Mouse (Mus musculus) liver, embryonic 16.5 days (tissue): ENCODE measurements at regions not wholly inside any gene's neighbourhood (a gene's known extent, or its start where the extent isn't known, plus 50 kb on each side); places are given as distances from the start of the nearest gene placed in this dataset.

Experiments
- ATAC-seq: fragments of 200-750 bp; cut with Nextera tagmentation; 2 replicates; pipeline ENCODE4 v1.8.0; 2017; ENCODE audit warnings: low read depth, mild to moderate bottlenecking, moderate number of reproducible peaks, moderate library complexity
- H3K27ac ChIP-seq: fragments of 300-500 bp; sonication (generic); 2 replicates; pipeline ENCODE4 v1.5.1; 2014; ENCODE audit warnings: mild to moderate bottlenecking, low read length
- H3K27me3 ChIP-seq: fragments of 300-500 bp; sonication (generic); 2 replicates; pipeline ENCODE4 v1.6.1; 2014; ENCODE audit warnings: low read depth, low read length, mixed read lengths; ENCODE audit not compliant: control insufficient read depth, insufficient read depth
- H3K36me3 ChIP-seq: fragments of 300-500 bp; sonication (generic); 2 replicates; pipeline ENCODE4 v1.6.1; 2014; ENCODE audit warnings: mild to moderate bottlenecking; ENCODE audit not compliant: control insufficient read depth, insufficient read depth
- H3K4me1 ChIP-seq: fragments of 300-500 bp; sonication (generic); 2 replicates; pipeline ENCODE4 v1.6.1; 2014; ENCODE audit warnings: low read depth, low read length, mixed read lengths; ENCODE audit not compliant: control insufficient read depth
- H3K4me2 ChIP-seq: fragments of 300-500 bp; sonication (generic); 2 replicates; pipeline ENCODE4 v1.6.1; 2014; ENCODE audit warnings: low read depth, low read length, mixed read lengths
- H3K4me3 ChIP-seq: fragments of 300-500 bp; sonication (generic); 2 replicates; pipeline ENCODE4 v1.5.1; 2014; ENCODE audit warnings: low read depth, mild to moderate bottlenecking, low read length
- H3K9ac ChIP-seq: fragments of 300-500 bp; sonication (generic); 2 replicates; pipeline ENCODE4 v1.6.1; 2014; ENCODE audit warnings: low read depth, low read length
- H3K9me3 ChIP-seq: fragments of 300-500 bp; sonication (generic); replicated peaks from 2 replicates; pipeline ENCODE4 v1.6.1; 2016; ENCODE audit warnings: low read length; ENCODE audit not compliant: control insufficient read depth
- WGBS: fragments of 180-500 bp; shearing (Covaris S2); extraction: QIAGEN DNeasy Blood & Tissue Kit; methylation state at CpG from one replicate; pipeline ENCODE4 v1.1.7; 2014; ENCODE audit not compliant: insufficient replicate concordance; 5-methylcytosine and 5-hydroxymethylcytosine counted together

DNA sequence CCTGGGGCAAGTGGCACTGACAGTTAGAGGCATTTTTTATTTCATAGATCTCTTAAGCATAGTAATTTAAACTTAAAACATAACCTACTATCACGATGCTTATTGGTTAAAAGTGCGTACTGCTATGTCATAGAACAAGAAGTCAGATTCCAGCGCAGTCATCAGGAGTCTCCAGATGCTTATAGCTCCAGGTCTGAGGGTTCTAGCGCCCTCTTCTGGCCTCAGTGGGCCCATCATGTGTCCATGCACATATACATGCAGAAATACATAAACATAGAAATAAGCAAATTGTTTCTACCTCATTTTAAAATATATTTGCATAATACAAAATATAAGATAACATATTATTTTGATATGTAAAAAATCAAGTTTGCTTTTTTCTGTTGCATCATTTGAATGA, 1002.8 kb upstream of the Adgrl2 start:
- H3K9me3 ChIP-seq = no peaks in the 10 kb centered on the region
- no peak overlapping the region for H3K4me3 ChIP-seq
- ATAC-seq = no peak
- H3K9ac ChIP-seq = no peak overlapping the region
- H3K4me2 ChIP-seq = no peak overlapping the region
- no peaks in the 10 kb centered on the region for H3K27me3 ChIP-seq
- H3K36me3 ChIP-seq = no peaks in the 10 kb centered on the region
- whole genome bisulfite sequencing = 47% methylated on average over 4 of the region's 4 CpGs
- no peak overlapping the region for H3K27ac ChIP-seq
- H3K4me1 ChIP-seq = no peaks in the 10 kb centered on the region

GRCm38 (mm10) chr3:149987801-149988200, 997.4 kb upstream of the Adgrl2 start:
- Histone ChIP-seq H3K4me1 (no peaks in the 10 kb centered on the region), H3K9me3 (no peaks in the 10 kb centered on the region), H3K4me3 (no peak overlapping the region), H3K27me3 (no peaks in the 10 kb centered on the region), H3K36me3 (no peaks in the 10 kb centered on the region), H3K27ac (no peak overlapping the region), H3K4me2 (no peak overlapping the region), H3K9ac (no peak overlapping the region)
- ATAC-seq = no peak
- 44% methylated on average over 1 of the region's 1 CpGs for WGBS

DNA sequence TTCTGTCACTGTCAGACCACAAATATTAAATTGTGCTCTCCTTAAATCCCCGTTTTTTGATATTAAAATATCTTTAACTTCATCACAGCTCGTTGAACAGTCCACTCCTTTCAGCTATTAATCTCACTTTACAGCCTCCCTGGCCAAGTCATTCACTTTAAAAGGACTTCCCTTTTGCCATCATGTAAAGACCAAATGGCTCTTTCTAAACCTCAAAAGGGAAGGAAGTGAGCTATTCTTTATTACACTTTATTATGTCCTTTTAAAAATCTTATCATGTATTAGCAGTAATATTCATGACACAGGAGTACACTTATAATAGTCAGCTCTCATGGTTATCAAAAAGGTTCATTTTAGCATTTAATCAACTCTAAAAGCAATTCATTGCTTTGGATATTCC, 966.6 kb upstream of the Adgrl2 start:
- Histone ChIP-seq H3K9ac (no peak overlapping the region), H3K4me2 (no peak overlapping the region), H3K27me3 (no peaks in the 10 kb centered on the region), H3K36me3 (no peaks in the 10 kb centered on the region), H3K4me3 (no peak overlapping the region), H3K9me3 (no peaks in the 10 kb centered on the region), H3K27ac (no peak overlapping the region), H3K4me1 (no peaks in the 10 kb centered on the region)
- WGBS = 16% methylated on average over 2 of the region's 2 CpGs
- ATAC-seq = no peak

DNA sequence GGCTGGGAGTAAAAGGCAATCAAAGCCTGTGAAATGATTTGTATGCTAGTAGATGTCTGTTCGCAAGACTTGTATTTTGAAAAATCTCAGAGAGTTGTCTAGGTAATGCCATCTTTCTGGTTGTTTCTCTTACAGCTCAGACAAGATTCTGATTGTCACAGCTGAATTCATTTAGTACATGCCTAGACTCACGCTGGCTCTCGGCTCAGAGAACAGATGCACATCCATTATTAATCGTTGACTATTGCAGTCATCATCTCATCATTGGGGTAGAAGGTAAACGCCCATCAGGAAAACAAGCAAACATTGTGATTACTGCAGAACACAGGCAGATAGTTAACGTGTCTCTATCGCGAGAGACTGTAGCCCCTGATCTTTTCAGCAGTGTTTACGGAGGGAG, 945.8 kb upstream of the Adgrl2 start:
- H3K36me3 ChIP-seq = no peaks in the 10 kb centered on the region
- H3K27me3 ChIP-seq = no peaks in the 10 kb centered on the region
- no peak overlapping the region for H3K27ac ChIP-seq
- H3K9ac ChIP-seq = no peak overlapping the region
- no peak overlapping the region for H3K4me3 ChIP-seq
- H3K4me2 ChIP-seq = no peak overlapping the region
- H3K9me3 ChIP-seq = no peaks in the 10 kb centered on the region
- ATAC-seq = no peak
- no peaks in the 10 kb centered on the region for H3K4me1 ChIP-seq
- WGBS = 76% methylated on average over 9 of the region's 9 CpGs

DNA sequence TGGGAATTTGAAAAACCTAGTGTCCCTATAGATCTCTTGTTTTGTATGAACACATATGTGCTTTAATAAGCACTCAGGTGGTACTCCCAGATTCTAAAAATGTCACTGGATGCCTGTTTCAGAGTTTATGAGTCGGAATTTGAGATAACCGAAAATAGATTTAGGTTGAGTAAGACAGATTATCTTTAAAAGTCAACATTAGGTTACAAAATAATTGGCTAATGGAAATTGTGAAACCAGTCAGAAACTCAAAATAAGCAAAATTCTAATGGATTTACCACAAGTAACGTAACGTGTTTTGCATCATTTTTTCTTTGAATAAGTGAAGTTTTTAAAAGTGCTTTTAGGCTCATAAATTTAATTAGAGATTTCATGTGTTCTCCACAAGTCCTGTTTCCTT, 944.5 kb upstream of the Adgrl2 start:
- H3K4me1 ChIP-seq = no peaks in the 10 kb centered on the region
- H3K9ac ChIP-seq = no peak overlapping the region
- no peak overlapping the region for H3K4me2 ChIP-seq
- no peaks in the 10 kb centered on the region for H3K9me3 ChIP-seq
- 53% methylated on average over 4 of the region's 4 CpGs for WGBS
- ATAC-seq = no peak
- H3K4me3 ChIP-seq = no peak overlapping the region
- H3K36me3 ChIP-seq = no peaks in the 10 kb centered on the region
- no peaks in the 10 kb centered on the region for H3K27me3 ChIP-seq
- H3K27ac ChIP-seq = no peak overlapping the region

DNA sequence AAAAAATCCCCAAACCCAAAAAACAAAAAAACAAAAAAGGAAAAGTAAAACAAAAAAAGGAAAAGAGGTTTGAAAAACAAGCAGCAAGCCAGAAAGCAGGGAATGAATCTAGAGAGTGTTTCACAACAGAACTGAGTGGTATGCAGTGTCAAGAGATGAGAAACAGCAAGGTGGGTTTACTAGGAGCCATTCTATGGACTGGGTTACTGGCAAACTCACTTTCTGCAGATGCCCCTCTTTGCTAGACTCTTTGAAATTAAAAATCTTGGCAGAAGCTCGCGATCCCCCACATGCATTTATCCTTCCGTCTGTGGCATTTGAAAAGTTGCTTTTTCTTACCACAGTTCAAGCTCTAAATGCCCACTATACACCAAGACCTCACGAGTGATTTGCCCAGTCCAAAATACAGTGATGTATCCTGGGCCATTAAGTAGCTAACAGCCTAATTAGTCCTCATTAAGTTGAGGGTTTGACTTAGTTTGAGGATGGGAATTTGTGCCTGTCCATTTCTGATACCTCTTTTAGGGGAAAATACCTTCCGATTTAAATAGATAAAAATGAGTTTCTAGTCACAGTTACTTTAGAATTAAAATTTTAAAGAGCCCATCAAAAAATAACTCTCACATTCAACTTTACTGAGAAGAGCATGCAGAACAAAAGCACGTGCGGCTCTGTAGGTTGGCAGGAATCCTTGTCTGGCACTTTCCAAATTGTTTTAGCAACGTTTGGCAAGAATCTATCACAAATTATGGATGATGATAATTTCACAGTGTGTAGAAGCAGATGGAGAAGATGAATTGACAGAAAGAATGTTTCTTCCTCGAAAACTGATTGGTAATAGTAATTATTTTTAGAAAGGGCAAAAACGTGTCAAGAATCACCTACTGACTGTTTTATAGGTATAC, 938.4 kb upstream of the Adgrl2 start:
- no peaks in the 10 kb centered on the region for H3K36me3 ChIP-seq
- no peak overlapping the region for H3K27ac ChIP-seq
- no peaks in the 10 kb centered on the region for H3K4me1 ChIP-seq
- WGBS = 63% methylated on average over 10 of the region's 10 CpGs
- no peaks in the 10 kb centered on the region for H3K9me3 ChIP-seq
- no peaks in the 10 kb centered on the region for H3K27me3 ChIP-seq
- no peak overlapping the region for H3K9ac ChIP-seq
- no peak overlapping the region for H3K4me2 ChIP-seq
- no peak for ATAC-seq
- no peak overlapping the region for H3K4me3 ChIP-seq

DNA sequence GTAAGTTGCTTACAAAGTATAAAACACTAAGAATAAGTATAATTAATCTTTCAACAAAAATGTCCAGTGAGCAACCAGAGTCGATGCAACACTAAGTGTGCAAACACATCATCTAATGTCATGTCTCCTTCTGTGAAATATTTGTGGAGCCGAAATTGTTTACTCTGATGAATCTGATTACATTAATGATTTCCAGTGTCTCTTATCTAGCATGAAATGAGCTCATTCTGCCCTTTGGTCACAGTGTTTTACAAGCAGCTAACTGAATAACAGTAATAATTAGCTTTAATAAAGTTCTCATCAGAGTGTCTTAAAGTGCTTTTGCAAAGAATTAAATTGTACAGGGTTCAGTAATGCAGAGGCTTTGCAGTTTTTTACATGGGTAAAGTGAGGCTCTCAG, 929.9 kb upstream of the Adgrl2 start:
- H3K9me3 ChIP-seq = no peaks in the 10 kb centered on the region
- H3K27ac ChIP-seq = no peak overlapping the region
- H3K4me3 ChIP-seq = no peak overlapping the region
- H3K4me2 ChIP-seq = no peak overlapping the region
- no peak overlapping the region for H3K9ac ChIP-seq
- WGBS = 63% methylated on average over 2 of the region's 2 CpGs
- H3K36me3 ChIP-seq = no peaks in the 10 kb centered on the region
- no peaks in the 10 kb centered on the region for H3K4me1 ChIP-seq
- H3K27me3 ChIP-seq = no peaks in the 10 kb centered on the region
- no peak for ATAC-seq

DNA sequence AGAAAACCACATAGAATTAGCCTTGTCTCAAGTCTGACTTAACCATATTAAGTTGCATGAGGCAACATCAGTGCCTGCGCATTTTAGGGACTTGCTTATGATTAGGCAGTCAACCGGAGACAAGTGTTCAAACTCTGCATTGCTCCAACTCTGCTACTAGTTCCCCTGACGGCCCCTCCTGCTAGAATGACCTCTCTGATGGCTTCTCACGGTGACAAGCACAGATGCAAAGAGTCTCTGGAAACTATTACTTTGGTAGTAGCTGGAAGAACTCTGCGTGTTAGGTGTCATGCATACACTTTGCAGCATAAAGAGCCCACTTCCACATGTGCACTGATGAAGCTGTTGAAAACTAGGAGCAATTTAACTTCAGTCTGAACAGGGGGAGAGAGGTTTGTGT, 927.8 kb upstream of the Adgrl2 start:
- H3K4me3 ChIP-seq = no peak overlapping the region
- ATAC-seq = no peak
- 57% methylated on average over 5 of the region's 5 CpGs for WGBS

DNA sequence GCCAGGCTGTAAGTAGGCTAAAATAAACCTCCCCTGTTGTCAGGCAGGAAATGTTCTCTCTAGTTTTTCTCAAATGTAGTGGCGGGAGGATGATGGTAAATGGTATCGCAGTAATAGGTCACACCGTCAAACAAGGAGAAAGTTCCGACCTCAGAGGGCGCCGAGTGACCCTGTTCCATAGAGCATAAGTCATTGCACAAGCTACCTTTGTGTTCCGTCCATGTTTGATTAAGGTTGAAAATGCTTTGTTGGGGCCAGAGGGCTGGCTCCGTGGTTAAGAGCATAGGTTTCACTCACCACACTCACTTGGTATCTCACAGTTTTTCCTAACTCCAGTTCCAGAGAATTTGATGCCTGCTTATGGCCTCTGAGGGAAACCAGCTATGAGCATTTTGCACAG, 920.4 kb upstream of the Adgrl2 start:
- no peaks in the 10 kb centered on the region for H3K9me3 ChIP-seq
- H3K9ac ChIP-seq = no peak overlapping the region
- no peak overlapping the region for H3K4me2 ChIP-seq
- H3K27me3 ChIP-seq = no peaks in the 10 kb centered on the region
- ATAC-seq = no peak
- 67% methylated on average over 8 of the region's 8 CpGs for WGBS
- no peaks in the 10 kb centered on the region for H3K4me1 ChIP-seq
- H3K4me3 ChIP-seq = no peak overlapping the region
- H3K27ac ChIP-seq = no peak overlapping the region
- H3K36me3 ChIP-seq = no peaks in the 10 kb centered on the region

More for the DNA sequence above, 927.8 kb upstream of the Adgrl2 start:
- no peak overlapping the region for H3K4me2 ChIP-seq
- no peak overlapping the region for H3K9ac ChIP-seq
- H3K27ac ChIP-seq = no peak overlapping the region
- H3K36me3 ChIP-seq = no peaks in the 10 kb centered on the region
- H3K4me1 ChIP-seq = no peaks in the 10 kb centered on the region
- no peaks in the 10 kb centered on the region for H3K27me3 ChIP-seq
- H3K9me3 ChIP-seq = no peaks in the 10 kb centered on the region
